Mouse (Mus musculus) kidney, adult 11 months (tissue): Measurements from ENCODE around the gene Gm13078.

Experiments
- DNase-seq: peaks from one replicate; pipeline ENCODE4 v3.0.0; 2022

The Gm13078 gene

DNA sequence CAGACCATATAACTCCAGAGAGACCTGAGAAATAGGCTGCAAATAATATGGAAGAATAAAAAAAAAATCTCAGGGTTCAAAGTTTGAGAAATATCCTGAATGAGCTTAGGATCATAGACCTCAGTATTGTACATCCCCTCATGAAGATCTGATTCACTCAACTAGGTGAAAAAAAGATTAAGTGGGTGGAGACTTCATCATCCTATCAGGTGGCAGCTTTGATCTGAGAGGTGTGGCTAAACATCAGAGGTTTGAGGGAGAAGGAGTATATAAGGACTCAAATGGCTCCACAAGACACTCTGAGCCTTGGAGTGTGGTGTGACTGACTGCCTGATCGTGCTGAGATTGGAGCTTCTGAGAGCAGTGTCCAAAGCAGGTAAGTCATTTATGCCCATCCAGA is at the start of gene Gm13078:
Gene Gm13078, plus strand, starts transcription at position 301 of the 400 bp plus-strand sequence.
- no peak for DNase-seq

DNA sequence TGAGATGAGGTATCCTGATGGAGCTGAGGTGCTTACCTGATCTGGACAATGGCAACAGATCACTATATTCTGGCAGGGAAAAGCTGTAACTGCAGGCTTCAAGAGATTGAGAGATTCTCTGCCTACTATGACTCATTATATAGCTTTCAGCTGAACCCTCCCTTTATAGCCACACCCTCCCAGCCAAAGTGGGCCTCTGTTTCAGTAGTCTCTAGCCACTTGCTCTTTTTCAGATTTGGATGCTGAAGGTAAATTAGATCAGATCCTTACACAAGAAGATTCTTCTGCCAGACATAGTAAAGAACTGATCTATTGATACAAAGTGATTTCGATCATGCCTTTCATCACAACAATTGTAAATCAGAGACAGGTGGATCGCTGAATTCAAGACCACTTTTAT is 16.6 kb upstream of the Gm13078 start, which contains the start of gene Gm13089:
Gene Gm13089, minus strand, starts transcription at position 101 of the 400 bp plus-strand sequence.
- no peak for DNase-seq
